Mouse (Mus musculus): ENCODE data around the gene Tspan3.

DNA sequence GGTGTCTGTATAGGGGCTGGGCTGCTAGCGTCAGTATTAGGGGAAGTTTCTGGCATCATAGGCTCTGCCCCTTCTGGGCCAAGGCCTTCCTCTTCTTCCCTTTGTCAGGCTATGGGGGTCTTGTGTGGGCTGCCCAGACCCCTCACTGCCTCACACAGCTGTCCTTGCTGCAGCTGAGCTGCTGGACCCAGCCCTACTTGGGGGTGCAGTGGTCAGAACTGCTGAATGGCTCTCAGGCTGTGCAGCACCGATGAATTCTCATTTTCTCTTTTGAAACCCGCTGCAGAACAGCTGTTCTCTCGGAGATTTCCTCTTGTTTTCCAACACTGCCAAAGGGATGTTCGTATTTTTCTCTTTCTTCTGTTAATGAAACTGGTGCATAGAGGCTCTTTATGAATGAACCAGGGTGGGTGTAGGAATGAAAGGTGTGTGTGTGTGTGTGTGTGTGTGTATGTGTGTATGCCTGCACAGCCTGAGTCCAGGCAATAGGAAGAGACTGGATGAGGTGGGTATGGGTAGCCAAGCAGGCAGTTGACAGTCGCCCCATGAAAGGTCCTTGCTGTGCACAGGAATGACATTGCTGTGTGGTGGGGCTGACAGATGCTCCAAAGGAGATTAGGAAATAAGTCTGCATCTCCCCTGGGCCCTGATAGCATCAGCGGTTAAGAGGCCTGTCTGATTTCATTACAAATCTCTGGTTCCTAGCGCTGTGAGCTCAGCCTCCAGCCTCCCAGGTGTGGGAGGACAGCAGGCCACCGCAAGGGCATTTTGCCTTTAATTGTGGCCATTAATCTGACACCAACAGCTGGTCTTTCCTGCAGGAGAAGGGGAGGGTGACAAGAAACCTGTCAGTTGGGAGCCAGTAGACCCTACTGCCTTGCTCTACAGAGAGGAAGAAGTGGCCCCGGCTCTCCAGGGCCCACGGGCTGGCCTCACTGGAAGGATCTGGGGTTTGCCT, 26.5 kb upstream of the Tspan3 start:
- TF ChIP-seq FLI1 (IDR thresholded peaks at IDR 0.05; ENCODE audit: low read length) (no peak), GATA1 (IDR thresholded peaks at IDR 0.05; ENCODE audit: borderline replicate concordance, low read length) (no peak)

Measured in megakaryocyte, embryonic 14.5 days (primary cell).